Mouse (Mus musculus): ENCODE results near the gene Cdh6.

Gene Cdh6

GRCm38 (mm10) chr15:13173071-13173778, at the start of gene Cdh6:
Gene Cdh6 (minus strand): TSS chr15:13173675.
- peak; percentile 65 to 70 for DNase-seq

GRCm38 (mm10) chr15:13219727-13220454, 46.4 kb upstream of the Cdh6 start:
- no peak for DNase-seq

GRCm38 (mm10) chr15:13217800-13218199, 44.3 kb upstream of the Cdh6 start:
- no peak for DNase-seq

GRCm38 (mm10) chr15:13217161-13217560, 43.7 kb upstream of the Cdh6 start:
- no peak for DNase-seq

- DNase-seq, result no peak
These were observed 39.5 kb upstream of the Cdh6 start for GRCm38 (mm10) chr15:13212956-13213355.

GRCm38 (mm10) chr15:13212027-13212685, 38.7 kb upstream of the Cdh6 start:
- DNase-seq, result no peak

- DNase-seq, result no peak
These were observed 36.7 kb upstream of the Cdh6 start for GRCm38 (mm10) chr15:13210186-13210585.

GRCm38 (mm10) chr15:13208716-13209115, 35.2 kb upstream of the Cdh6 start:
- no peak for DNase-seq

- DNase-seq, result no peak
These were observed 22.8 kb upstream of the Cdh6 start for GRCm38 (mm10) chr15:13196237-13196636.

- no peak for DNase-seq
These were observed 20.6 kb upstream of the Cdh6 start for GRCm38 (mm10) chr15:13194048-13194447.

- DNase-seq, result peak; percentile 20 to 55
These were observed 19.6 kb upstream of the Cdh6 start for GRCm38 (mm10) chr15:13193076-13193475.

GRCm38 (mm10) chr15:13183661-13184060, 10.2 kb upstream of the Cdh6 start:
- DNase-seq, result peak; percentile 66 to 76

- no peak for DNase-seq
These were observed 8.0 kb upstream of the Cdh6 start for GRCm38 (mm10) chr15:13181430-13181829.

- peak; percentile 47 to 57 for DNase-seq
These were observed 7.5 kb upstream of the Cdh6 start for GRCm38 (mm10) chr15:13181014-13181413.

- DNase-seq, result peak in 1 of 2 experiments; percentile 46
These were observed 2.5 kb upstream of the Cdh6 start for GRCm38 (mm10) chr15:13175978-13176377.

GRCm38 (mm10) chr15:13174618-13174980, 1.1 kb upstream of the Cdh6 start:
- DNase-seq, result no peak

GRCm38 (mm10) chr15:13173840-13174617, 554 bp upstream of the Cdh6 start:
- DNase-seq, result no peak

GRCm38 (mm10) chr15:13172365-13173070, 957 bp downstream of the Cdh6 start:
- DNase-seq, result peak; percentile 41 to 45

- no peak for DNase-seq
These were observed 1.8 kb downstream of the Cdh6 start for GRCm38 (mm10) chr15:13171486-13172364.

- no peak for DNase-seq
These were observed 8.2 kb downstream of the Cdh6 start for GRCm38 (mm10) chr15:13165094-13165885.
